Mouse (Mus musculus): ENCODE results near the gene Sqstm1.
"Not testable (repeated sequence)": the region's sequence is repeated elsewhere in the genome, so short reads cannot be mapped to it uniquely, and the experiment has no call there.

Gene Sqstm1

GRCm38 (mm10) chr11:50207344-50207743 lies 3.3 kb downstream of the Sqstm1 start:
- DNase-seq: peak; percentile 40

- peak; percentile 21 for DNase-seq
Observed at GRCm38 (mm10) chr11:50206037-50206436, 4.6 kb downstream of the Sqstm1 start.

GRCm38 (mm10) chr11:50205434-50205833 lies 5.2 kb downstream of the Sqstm1 start:
- DNase-seq: peak; percentile 8

GRCm38 (mm10) chr11:50203302-50203827 lies 7.3 kb downstream of the Sqstm1 start:
- DNase-seq: peak; percentile 17

- DNase-seq: no peak
Observed at GRCm38 (mm10) chr11:50201590-50201989, 9.0 kb downstream of the Sqstm1 start.

GRCm38 (mm10) chr11:50200613-50201012 lies 10.0 kb downstream of the Sqstm1 start:
- DNase-seq: no peak

- no peak for DNase-seq
Observed at GRCm38 (mm10) chr11:50198916-50199315, 11.7 kb downstream of the Sqstm1 start.

GRCm38 (mm10) chr11:50198219-50198846 lies 12.3 kb downstream of the Sqstm1 start:
- DNase-seq: no peak

- no peak for DNase-seq
Observed at GRCm38 (mm10) chr11:50197500-50197899, 13.1 kb downstream of the Sqstm1 start.

GRCm38 (mm10) chr11:50194793-50195192 lies 15.8 kb downstream of the Sqstm1 start:
- no peak for DNase-seq

GRCm38 (mm10) chr11:50194070-50194469 lies 16.6 kb downstream of the Sqstm1 start:
- DNase-seq: no peak

GRCm38 (mm10) chr11:50192278-50192677 lies 18.3 kb downstream of the Sqstm1 start:
- DNase-seq: no peak

- DNase-seq: no peak
Observed at GRCm38 (mm10) chr11:50190362-50190761, 20.3 kb downstream of the Sqstm1 start.

GRCm38 (mm10) chr11:50188682-50189081 lies 21.9 kb downstream of the Sqstm1 start:
- no peak for DNase-seq

GRCm38 (mm10) chr11:50184788-50185187 lies 25.8 kb downstream of the Sqstm1 start:
- no peak for DNase-seq

- DNase-seq: no peak
Observed at GRCm38 (mm10) chr11:50182702-50183101, 27.9 kb downstream of the Sqstm1 start.

- DNase-seq: no peak
Observed at GRCm38 (mm10) chr11:50180478-50181231, 30.0 kb downstream of the Sqstm1 start.

GRCm38 (mm10) chr11:50178532-50179488 lies 31.8 kb downstream of the Sqstm1 start:
- no peak for DNase-seq

GRCm38 (mm10) chr11:50177111-50177510 lies 33.5 kb downstream of the Sqstm1 start:
- no peak for DNase-seq

GRCm38 (mm10) chr11:50176351-50176750 lies 34.3 kb downstream of the Sqstm1 start:
- no peak for DNase-seq

- peak; percentile 97 for DNase-seq
Observed at GRCm38 (mm10) chr11:50174730-50175187, 35.9 kb downstream of the Sqstm1 start.

GRCm38 (mm10) chr11:50174111-50174729 lies 36.4 kb downstream of the Sqstm1 start, which contains the start of gene Mrnip:
Gene Mrnip, plus strand, starts transcription at chr11:50174444.
- not testable (repeated sequence) for DNase-seq
